Mouse (Mus musculus): ENCODE data around the gene Il2rb. TPM values are rescaled to one million over a fixed set of nuclear protein-coding genes. Genes with fewer than 3 reads are reported as not detected.

Gene Il2rb
- total RNA-seq, 2 experiments from 2014 or later, result 0.07 TPM; not detected in 1

- no peak for TF ChIP-seq CTCF (IDR thresholded peaks at IDR 0.05)
- intact Hi-C loops (cut with DNase I), result loop anchor here (1.0 to 10.0 kb wide), 3 partner anchors 107 to 277 kb away; partner anchors contain the start of genes Elfn2 and Sstr3
- DNase-seq (ENCODE audit: extremely low spot score in 1 of 2, low spot score in 2 of 2), result peak; percentile 65 to 74
- Histone ChIP-seq H3K27ac (peak overlapping the region; percentile 84), H3K4me3 (no peak overlapping the region)
These were observed 57.6 kb downstream of the Il2rb start for GRCm38 (mm10) chr15:78437237-78438017.

GRCm38 (mm10) chr15:78436380-78437192, 58.5 kb downstream of the Il2rb start:
- intact Hi-C loops (cut with DNase I), result loop anchor here (1.0 to 10.0 kb wide), 3 partner anchors 108 to 278 kb away; partner anchors contain the start of genes Elfn2 and Sstr3
- peak overlapping the region; percentile 84 for H3K27ac ChIP-seq
- H3K4me3 ChIP-seq, result no peak overlapping the region
- DNase-seq (ENCODE audit: extremely low spot score in 1 of 2, low spot score in 2 of 2), result peak; percentile 89 to 95
- peak; percentile 22 for TF ChIP-seq CTCF (IDR thresholded peaks at IDR 0.05)

- no peak for TF ChIP-seq CTCF (IDR thresholded peaks at IDR 0.05)
- no peak for DNase-seq (ENCODE audit: extremely low spot score in 1 of 2, low spot score in 2 of 2)
- peak overlapping the region; percentile 84 for H3K27ac ChIP-seq
- intact Hi-C loops (cut with DNase I), result loop anchor here (2.0 to 10.0 kb wide), 3 partner anchors 67 to 279 kb away; partner anchors contain the start of gene Elfn2
- no peak overlapping the region for H3K4me3 ChIP-seq
These were observed 59.4 kb downstream of the Il2rb start for GRCm38 (mm10) chr15:78435681-78436080.

- Histone ChIP-seq H3K27ac (peak overlapping the region; percentile 84), H3K4me3 (no peak overlapping the region)
- peak; percentile 59 to 62 for DNase-seq (ENCODE audit: extremely low spot score in 1 of 2, low spot score in 2 of 2)
- peak; percentile 70 for TF ChIP-seq CTCF (IDR thresholded peaks at IDR 0.05)
- intact Hi-C loops (cut with DNase I), result loop anchor here (2.0 to 10.0 kb wide), 3 partner anchors 66 to 280 kb away; partner anchors contain the start of gene Elfn2
These were observed 60.1 kb downstream of the Il2rb start for GRCm38 (mm10) chr15:78434896-78435520.

- H3K4me3 ChIP-seq, result no peak overlapping the region
- H3K27ac ChIP-seq, result no peak overlapping the region
- intact Hi-C loops (cut with DNase I), result loop anchor here (5.0 to 10.0 kb wide), 2 partner anchors 254 to 283 kb away; partner anchors contain the start of gene Elfn2
- TF ChIP-seq CTCF (IDR thresholded peaks at IDR 0.05), result no peak
- DNase-seq (ENCODE audit: extremely low spot score in 1 of 2, low spot score in 2 of 2), result no peak
These were observed 63.4 kb downstream of the Il2rb start for GRCm38 (mm10) chr15:78431541-78432121.

- intact Hi-C loops (cut with DNase I), result loop anchor here (5.0 to 10.0 kb wide), 2 partner anchors 254 to 284 kb away; partner anchors contain the start of gene Elfn2
- DNase-seq (ENCODE audit: extremely low spot score in 1 of 2, low spot score in 2 of 2), result no peak
- no peak for TF ChIP-seq CTCF (IDR thresholded peaks at IDR 0.05)
- H3K27ac ChIP-seq, result no peak overlapping the region; the same call in 1 of the 2 replicates
- H3K4me3 ChIP-seq, result no peak overlapping the region; the same call in 1 of the 2 replicates
These were observed 64.2 kb downstream of the Il2rb start for GRCm38 (mm10) chr15:78430874-78431273.

- intact Hi-C loops (cut with DNase I), result loop anchor here (5.0 to 10.0 kb wide), 3 partner anchors 253 to 455 kb away; partner anchors contain the start of genes Eif3d and Elfn2
- DNase-seq (ENCODE audit: extremely low spot score in 1 of 2, low spot score in 2 of 2), result no peak
- Histone ChIP-seq H3K4me3 (peak overlapping the region; percentile 89), H3K27ac (peak overlapping the region; percentile 96)
- no peak for TF ChIP-seq CTCF (IDR thresholded peaks at IDR 0.05)
These were observed 65.0 kb downstream of the Il2rb start for GRCm38 (mm10) chr15:78429871-78430622.

Other genes with a start within 250 kb of the Il2rb start
- gene Csf2rb2, start 189.6 kb downstream of the Il2rb start, total RNA-seq (2021), result under 1 TPM; 0.41 to 0.54 TPM
- gene Csf2rb, start 169.5 kb downstream of the Il2rb start, total RNA-seq (2021), result 1 to 10 TPM; 1.9 to 2.3 TPM
- not detected for gene Tex33, start 99.4 kb downstream of the Il2rb start, total RNA-seq (2021)
- gene Tst, start 89.4 kb downstream of the Il2rb start, total RNA-seq (2021), result 10 to 100 TPM; 29.0 to 30.1 TPM
- gene Mpst, start 88.9 kb downstream of the Il2rb start, total RNA-seq (2021), result 10 to 100 TPM; 31.7 to 31.8 TPM
- gene Kctd17, start 66.7 kb downstream of the Il2rb start, total RNA-seq (2021), result 100 to 1,000 TPM; 334 to 335 TPM
- under 1 TPM in 1 of 2 experiments, not detected in 1; 0.87 TPM for gene Tmprss6, start 26.6 kb downstream of the Il2rb start, total RNA-seq (2021)
- 1 to 10 TPM; 1.3 to 1.6 TPM for gene C1qtnf6, start 36.1 kb upstream of the Il2rb start, total RNA-seq (2021)
- gene Sstr3, start 49.4 kb upstream of the Il2rb start, total RNA-seq (2021), result 10 to 100 TPM; 20.8 to 22.9 TPM
- gene Rac2, start 77.5 kb upstream of the Il2rb start, total RNA-seq (2021), result 1 to 10 TPM in 1 of 2 experiments, under 1 TPM in 1; 0.98 to 3.9 TPM
- 10 to 100 TPM; 10.0 to 10.3 TPM for gene Cyth4, start 101.8 kb upstream of the Il2rb start, total RNA-seq (2021)
- 100 to 1,000 TPM; 144 to 177 TPM for gene Elfn2, start 223.5 kb upstream of the Il2rb start, total RNA-seq (2021)

Measured in left cerebral cortex, adult 2 months (tissue).